Mouse (Mus musculus): ENCODE data around the gene Olfr1358. TPM values are rescaled to one million over a fixed set of nuclear protein-coding genes. Genes with fewer than 3 reads are reported as not detected.
"Not testable (repeated sequence)": the region's sequence is repeated elsewhere in the genome, so short reads cannot be mapped to it uniquely, and the experiment has no call there.

Gene Olfr1358
- polyA plus RNA-seq (2015; fragmentation: Nextera tagmentation; extraction: Ambion mirVana), result not detected in 2 replicates

GRCm38 (mm10) chr10:78517128-78517527 lies at the start of gene Olfr1358:
Gene Olfr1358 (plus strand): TSS chr10:78517428.
- Histone ChIP-seq H3K4me3 (no peak within 1 kb of the TSS), H3K27ac (replicated peaks) (no peak within 1 kb of the TSS), H3K27me3 (replicated peaks) (no peaks in the 10 kb centered on the region), H3K4me1 (no peaks in the 10 kb centered on the region), H3K36me3 (no peaks in the 10 kb centered on the region), H3K4me2 (no peak within 1 kb of the TSS), H3K9me3 (no peaks in the 10 kb centered on the region), H3K9ac (no peak within 1 kb of the TSS)
- no peak for ATAC-seq (ENCODE audit: extremely low read depth, insufficient number of reproducible peaks, low FRiP score, low TSS enrichment)

- Histone ChIP-seq H3K9me3 (no peaks in the 10 kb centered on the region), H3K27me3 (replicated peaks) (peaks cover 7% of the 10 kb centered on the region; the same call in 1 of the 2 replicates), H3K4me3 (no peak overlapping the region), H3K4me1 (peaks cover 25% of the 10 kb centered on the region), H3K9ac (no peak overlapping the region), H3K27ac (replicated peaks) (no peak overlapping the region), H3K36me3 (no peaks in the 10 kb centered on the region), H3K4me2 (no peak overlapping the region)
- no peak for ATAC-seq (ENCODE audit: extremely low read depth, insufficient number of reproducible peaks, low FRiP score, low TSS enrichment)
- WGBS, result 53% methylated on average over 2 of the region's 2 CpGs
Measured at GRCm38 (mm10) chr10:78467761-78468310, 49.4 kb upstream of the Olfr1358 start.

DNA sequence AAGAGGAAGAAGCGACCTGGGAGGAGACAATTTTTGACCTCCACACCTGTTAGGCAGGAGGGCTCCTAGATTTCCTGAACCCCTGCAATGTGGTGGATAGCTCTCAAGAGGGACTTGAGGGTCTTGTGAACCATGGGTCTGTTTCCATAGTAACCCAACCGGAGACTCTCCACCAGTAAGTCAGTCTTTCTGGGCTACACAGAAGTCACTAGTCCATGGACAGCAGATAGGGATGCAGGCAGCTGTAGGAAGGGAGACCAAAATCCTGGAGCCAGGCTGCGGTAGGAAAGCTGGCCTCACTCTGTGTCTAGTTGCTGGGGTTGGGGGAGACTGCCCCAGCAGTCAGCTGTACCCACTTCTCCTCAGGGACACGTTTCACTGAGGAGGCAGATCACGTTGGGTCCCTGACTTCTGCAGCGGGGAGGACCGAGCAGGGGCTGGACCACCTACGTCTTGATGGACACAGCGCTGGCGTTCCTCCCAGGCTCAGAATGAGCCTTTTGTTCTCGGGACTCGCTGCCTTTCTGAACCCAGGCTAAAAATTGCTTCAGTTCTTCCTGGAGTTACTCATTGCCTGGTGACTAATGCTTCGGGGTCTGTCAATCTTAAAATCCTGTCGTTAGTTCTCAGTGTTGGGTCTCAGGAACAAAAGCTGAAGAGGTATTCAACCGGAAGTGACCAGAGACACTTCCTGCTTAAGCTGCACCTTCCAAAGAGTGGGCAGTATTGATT lies 46.5 kb upstream of the Olfr1358 start:
- no peak overlapping the region for H3K4me3 ChIP-seq
- no peak for ATAC-seq (ENCODE audit: extremely low read depth, insufficient number of reproducible peaks, low FRiP score, low TSS enrichment)
- peak overlapping the region; percentile 61 for H3K27ac ChIP-seq (replicated peaks)
- peak overlapping the region; percentile 53 for H3K4me2 ChIP-seq
- 0 out of 2 replicates have a peak overlapping the region, but pooled peaks have one; percentile 5 for H3K9ac ChIP-seq
- H3K4me1 ChIP-seq, result peaks cover 6% of the 10 kb centered on the region; the same call in 1 of the 2 replicates
- H3K36me3 ChIP-seq, result no peaks in the 10 kb centered on the region
- peaks cover 6% of the 10 kb centered on the region; the same call in 1 of the 2 replicates for H3K27me3 ChIP-seq (replicated peaks)
- no peaks in the 10 kb centered on the region for H3K9me3 ChIP-seq
- WGBS, result 37% methylated on average over 15 of the region's 15 CpGs

DNA sequence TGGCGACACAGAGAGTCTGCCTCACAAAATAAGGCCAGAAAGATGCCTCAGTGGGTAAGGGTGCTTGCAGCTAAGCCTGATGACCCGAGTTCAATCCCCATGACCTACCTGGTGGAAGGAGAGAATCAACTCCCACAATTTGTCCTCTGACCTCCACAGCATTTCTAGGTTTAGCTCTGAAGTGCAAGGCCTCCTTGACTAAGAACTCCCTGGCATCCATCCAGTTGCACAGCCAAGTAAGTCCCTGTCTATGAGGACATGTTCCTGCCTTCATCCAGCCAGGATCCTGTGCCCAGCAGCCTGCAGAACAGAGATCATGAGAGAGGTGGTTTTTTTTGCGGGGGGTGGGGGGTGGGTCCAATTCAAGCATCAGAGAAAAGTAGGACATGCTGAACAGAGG lies 45.2 kb upstream of the Olfr1358 start:
- H3K4me2 ChIP-seq, result no peak overlapping the region
- ATAC-seq (ENCODE audit: extremely low read depth, insufficient number of reproducible peaks, low FRiP score, low TSS enrichment), result no peak
- H3K9ac ChIP-seq, result no peak overlapping the region
- no peaks in the 10 kb centered on the region for H3K9me3 ChIP-seq
- no peak overlapping the region for H3K4me3 ChIP-seq
- no peak overlapping the region for H3K27ac ChIP-seq (replicated peaks)
- H3K4me1 ChIP-seq, result peaks cover 6% of the 10 kb centered on the region; the same call in 1 of the 2 replicates
- H3K27me3 ChIP-seq (replicated peaks), result peaks cover 6% of the 10 kb centered on the region; the same call in 1 of the 2 replicates
- H3K36me3 ChIP-seq, result no peaks in the 10 kb centered on the region
- 71% methylated on average over 3 of the region's 3 CpGs for WGBS

DNA sequence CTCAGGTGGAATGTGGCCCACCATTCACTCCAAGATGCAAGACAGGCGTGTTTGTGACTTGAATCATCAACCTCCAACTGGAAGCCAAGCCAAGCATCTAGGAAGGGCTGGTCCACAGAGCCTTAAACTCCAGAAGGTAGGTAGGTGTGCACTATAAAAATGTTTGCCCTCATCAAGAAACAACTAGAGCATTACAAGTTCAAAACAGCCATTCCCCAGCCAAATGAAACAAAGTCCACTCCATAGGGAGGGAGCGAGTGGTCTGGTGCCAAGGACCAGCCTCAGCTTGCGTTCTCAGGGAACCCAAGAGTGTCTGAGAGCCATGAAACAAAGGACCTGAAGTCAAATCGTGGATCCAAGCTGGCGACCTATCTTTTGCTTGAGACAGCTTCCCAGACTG lies 43.8 kb upstream of the Olfr1358 start:
- Histone ChIP-seq H3K9me3 (no peaks in the 10 kb centered on the region), H3K27ac (replicated peaks) (no peak overlapping the region), H3K9ac (no peak overlapping the region), H3K36me3 (no peaks in the 10 kb centered on the region), H3K4me1 (peaks cover 6% of the 10 kb centered on the region; the same call in 1 of the 2 replicates), H3K27me3 (replicated peaks) (peaks cover 6% of the 10 kb centered on the region; the same call in 1 of the 2 replicates), H3K4me2 (no peak overlapping the region), H3K4me3 (no peak overlapping the region)
- 39% methylated on average over 5 of the region's 5 CpGs for WGBS
- no peak for ATAC-seq (ENCODE audit: extremely low read depth, insufficient number of reproducible peaks, low FRiP score, low TSS enrichment)

GRCm38 (mm10) chr10:78474759-78475158 lies 42.5 kb upstream of the Olfr1358 start:
- peaks cover 5% of the 10 kb centered on the region; the same call in 1 of the 2 replicates for H3K27me3 ChIP-seq (replicated peaks)
- no peak overlapping the region for H3K9ac ChIP-seq
- no peak for ATAC-seq (ENCODE audit: extremely low read depth, insufficient number of reproducible peaks, low FRiP score, low TSS enrichment)
- no peak overlapping the region for H3K4me3 ChIP-seq
- peaks cover 6% of the 10 kb centered on the region; the same call in 1 of the 2 replicates for H3K4me1 ChIP-seq
- H3K36me3 ChIP-seq, result no peaks in the 10 kb centered on the region
- H3K4me2 ChIP-seq, result no peak overlapping the region
- no peak overlapping the region for H3K27ac ChIP-seq (replicated peaks)
- H3K9me3 ChIP-seq, result no peaks in the 10 kb centered on the region
- WGBS, result 53% methylated on average over 8 of the region's 8 CpGs

DNA sequence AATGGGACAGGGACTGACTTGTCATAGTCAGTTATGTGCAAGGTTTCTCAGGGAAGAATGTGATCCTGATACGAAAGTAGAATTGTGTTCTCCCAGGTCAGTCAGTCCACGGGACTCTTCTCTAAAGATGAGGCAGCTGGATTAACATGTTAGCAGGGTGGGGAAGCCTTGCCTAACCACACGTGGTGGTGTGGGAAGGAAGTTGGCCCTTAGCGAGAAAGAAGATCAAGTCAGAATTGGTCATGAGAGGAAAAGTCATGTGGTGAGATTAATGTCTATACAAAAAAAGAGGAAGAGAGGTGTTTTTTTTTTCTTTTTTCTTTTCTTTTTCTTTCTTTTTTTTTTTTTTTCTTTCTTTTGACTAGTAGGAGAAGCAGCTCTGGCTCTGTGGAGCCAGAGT lies 40.4 kb upstream of the Olfr1358 start:
- Histone ChIP-seq H3K4me1 (peaks cover 6% of the 10 kb centered on the region), H3K9ac (no peak overlapping the region), H3K9me3 (no peaks in the 10 kb centered on the region), H3K36me3 (no peaks in the 10 kb centered on the region), H3K4me3 (no peak overlapping the region), H3K4me2 (no peak overlapping the region), H3K27ac (replicated peaks) (no peak overlapping the region), H3K27me3 (replicated peaks) (peaks cover 7% of the 10 kb centered on the region; the same call in 1 of the 2 replicates)
- WGBS, result 68% methylated on average over 4 of the region's 4 CpGs
- no peak for ATAC-seq (ENCODE audit: extremely low read depth, insufficient number of reproducible peaks, low FRiP score, low TSS enrichment)

DNA sequence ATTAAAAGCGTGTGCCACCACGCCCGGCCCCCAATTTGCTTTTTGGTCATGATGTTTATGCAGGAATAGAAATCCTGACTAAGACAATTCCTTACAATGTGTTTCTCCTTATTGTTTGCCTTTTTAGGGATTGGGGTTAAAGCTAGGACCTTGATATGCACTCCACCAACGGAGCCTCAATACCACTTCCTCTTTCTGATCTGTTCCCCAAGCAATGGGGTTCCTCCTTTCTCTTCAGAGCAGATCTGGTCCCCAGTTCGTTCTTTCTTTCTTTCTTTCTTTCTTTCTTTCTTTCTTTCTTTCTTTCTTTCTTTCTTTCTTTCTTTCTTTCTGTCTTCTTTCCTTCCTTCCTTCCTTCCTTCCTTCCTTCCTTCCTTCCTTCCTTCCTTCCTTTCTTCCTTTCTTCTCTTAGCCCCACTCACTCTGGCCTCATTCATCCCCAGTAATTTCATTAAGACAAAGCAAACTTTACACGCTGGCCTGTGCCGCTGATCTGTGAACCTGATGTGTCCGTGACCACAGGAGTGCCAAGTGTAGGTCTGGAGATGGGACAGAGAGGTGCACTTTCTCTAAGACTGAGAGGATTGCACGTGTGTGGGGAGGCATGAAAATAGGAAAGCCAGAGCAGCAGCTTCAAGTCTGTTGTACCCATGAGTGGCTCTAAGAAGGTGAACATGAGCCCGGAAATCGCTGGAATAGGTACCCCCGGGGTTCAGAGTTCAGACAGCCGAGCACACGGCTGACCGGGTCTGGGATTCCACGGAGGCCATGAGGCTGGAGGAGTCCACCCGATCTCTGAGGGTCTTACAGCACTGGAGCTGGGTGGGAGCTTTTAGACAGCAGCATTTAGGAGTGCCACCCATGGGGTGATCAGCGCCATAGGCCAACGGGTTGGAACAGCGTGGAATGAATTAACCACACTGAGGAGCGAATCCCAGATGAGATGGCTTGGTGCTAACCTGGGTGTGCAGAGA lies 36.0 kb upstream of the Olfr1358 start:
- ATAC-seq (ENCODE audit: extremely low read depth, insufficient number of reproducible peaks, low FRiP score, low TSS enrichment), result no peak
- peak overlapping the region; percentile 97 for H3K4me2 ChIP-seq
- H3K4me1 ChIP-seq, result peaks cover 6% of the 10 kb centered on the region
- peak overlapping the region; percentile 63 for H3K4me3 ChIP-seq
- H3K27ac ChIP-seq (replicated peaks), result no peak overlapping the region
- H3K9ac ChIP-seq, result peak overlapping the region; percentile 78
- WGBS, result 37% methylated on average over 21 of the region's 21 CpGs
- no peaks in the 10 kb centered on the region for H3K36me3 ChIP-seq
- H3K27me3 ChIP-seq (replicated peaks), result peaks cover 24% of the 10 kb centered on the region
- no peaks in the 10 kb centered on the region for H3K9me3 ChIP-seq

- peaks cover 6% of the 10 kb centered on the region for H3K4me1 ChIP-seq
- H3K27me3 ChIP-seq (replicated peaks), result peaks cover 31% of the 10 kb centered on the region
- H3K4me3 ChIP-seq, result peak overlapping the region; percentile 63
- H3K27ac ChIP-seq (replicated peaks), result no peak overlapping the region
- no peaks in the 10 kb centered on the region for H3K9me3 ChIP-seq
- peak overlapping the region; percentile 78 for H3K9ac ChIP-seq
- ATAC-seq (ENCODE audit: extremely low read depth, insufficient number of reproducible peaks, low FRiP score, low TSS enrichment), result peak; percentile 76
- no peaks in the 10 kb centered on the region for H3K36me3 ChIP-seq
- H3K4me2 ChIP-seq, result peak overlapping the region; percentile 97
- WGBS, result under 1% methylated on average over 35 of the region's 35 CpGs
Measured at GRCm38 (mm10) chr10:78481928-78482499, 35.2 kb upstream of the Olfr1358 start.

GRCm38 (mm10) chr10:78485369-78485768 lies 31.9 kb upstream of the Olfr1358 start:
- H3K9ac ChIP-seq; H3K4me2 ChIP-seq; H3K4me3 ChIP-seq; H3K27ac ChIP-seq (replicated peaks); ATAC-seq (ENCODE audit: extremely low read depth, insufficient number of reproducible peaks, low FRiP score, low TSS enrichment); H3K9me3 ChIP-seq; H3K4me1 ChIP-seq; H3K36me3 ChIP-seq: not testable (repeated sequence)
- WGBS, result 64% methylated on average over 2 of the region's 2 CpGs
- H3K27me3 ChIP-seq (replicated peaks), result peaks cover 54% of the 10 kb centered on the region

- no peak overlapping the region for H3K4me2 ChIP-seq
- H3K9ac ChIP-seq, result no peak overlapping the region
- H3K9me3 ChIP-seq, result no peaks in the 10 kb centered on the region
- 77% methylated on average over 5 of the region's 5 CpGs for WGBS
- no peaks in the 10 kb centered on the region for H3K36me3 ChIP-seq
- H3K27me3 ChIP-seq (replicated peaks), result peaks cover 50% of the 10 kb centered on the region
- no peak overlapping the region for H3K27ac ChIP-seq (replicated peaks)
- H3K4me3 ChIP-seq, result no peak overlapping the region
- H3K4me1 ChIP-seq, result peaks cover 4% of the 10 kb centered on the region; the same call in 1 of the 2 replicates
- ATAC-seq (ENCODE audit: extremely low read depth, insufficient number of reproducible peaks, low FRiP score, low TSS enrichment), result no peak
Measured at GRCm38 (mm10) chr10:78486871-78487270, 30.4 kb upstream of the Olfr1358 start.
